Mouse (Mus musculus) thymus, adult 2 months (tissue): ENCODE data around the gene Olfr448. TPM values are rescaled to one million over a fixed set of nuclear protein-coding genes. Genes with fewer than 3 reads are reported as not detected.

Experiments used
- DNase-seq: peaks from one replicate; pipeline ENCODE4 v3.0.0; 2021
- H3K27ac ChIP-seq: fragments of 200-500 bp; 2 replicates; pipeline ENCODE4 v1.5.1; 2012; ENCODE audit warnings: low read length, control low read depth; ENCODE audit not compliant: control insufficient read depth, insufficient read depth
- H3K27me3 ChIP-seq: fragments of 200-500 bp; 2 replicates; pipeline ENCODE4 v1.6.1; 2012; ENCODE audit warnings: mild to moderate bottlenecking, low read length, moderate library complexity, mixed read lengths; ENCODE audit not compliant: control insufficient read depth, insufficient read depth
- H3K36me3 ChIP-seq: fragments of 200-500 bp; 2 replicates; pipeline ENCODE4 v1.6.1; 2012; ENCODE audit warnings: mild to moderate bottlenecking, low read length, moderate library complexity; ENCODE audit not compliant: control insufficient read depth, insufficient read depth
- H3K4me1 ChIP-seq: fragments of 200-500 bp; replicated peaks from 2 replicates; pipeline ENCODE4 v1.6.1; 2012; ENCODE audit warnings: low read length; ENCODE audit not compliant: control insufficient read depth, insufficient read depth
- H3K4me3 ChIP-seq: fragments of 200-500 bp; 2 replicates; pipeline ENCODE4 v1.5.1; 2012; ENCODE audit warnings: mild to moderate bottlenecking, low read length, control low read depth, moderate library complexity; ENCODE audit not compliant: control insufficient read depth, insufficient read depth
- CTCF ChIP-seq: fragments of 200-500 bp; IDR thresholded peaks from 2 replicates; pipeline ENCODE4 v1.5.1; 2012; ENCODE audit warnings: mild to moderate bottlenecking, control low read depth, low read length, moderate library complexity, borderline replicate concordance; ENCODE audit not compliant: control insufficient read depth, poor library complexity, insufficient read depth; ENCODE audit errors: extremely low read depth
- POLR2A ChIP-seq: fragments of 200-500 bp; IDR thresholded peaks from 2 replicates; pipeline ENCODE4 v1.6.1; 2012; ENCODE audit warnings: mild to moderate bottlenecking, low read length, control low read depth, moderate library complexity; ENCODE audit not compliant: control insufficient read depth, poor library complexity, insufficient read depth; ENCODE audit errors: extremely low read depth
- WGBS: fragments of 180-500 bp; shearing (Covaris S2); methylation state at CpG from one replicate; pipeline ENCODE4 v1.1.7; 2018; 5-methylcytosine and 5-hydroxymethylcytosine counted together
- polyA plus RNA-seq: library from polyadenylated mRNA; depleted of rRNA; stranded (reverse); fragments of >200 nt; gene quantifications from 2 replicates; pipeline ENCODE4 v1.2.3, GENCODE M21; 2012; rRNA removed

The Olfr448 gene
- polyA plus RNA-seq, result not detected in 2 replicates

GRCm38 (mm10) chr6:42890141-42890540 lies at the start of gene Olfr448:
Olfr448 (plus strand) TSS chr6:42890441.
- H3K27ac ChIP-seq, result no peak within 1 kb of the TSS
- DNase-seq, result no peak
- no peak within 1 kb of the TSS for H3K4me3 ChIP-seq
- H3K4me1 ChIP-seq, result no peaks in the 10 kb centered on the region
- no peaks in the 10 kb centered on the region for H3K36me3 ChIP-seq
- TF ChIP-seq POLR2A (no peak), CTCF (no peak)
- WGBS, result 97% methylated on average over 1 of the region's 1 CpGs
- H3K27me3 ChIP-seq, result no peaks in the 10 kb centered on the region

DNA sequence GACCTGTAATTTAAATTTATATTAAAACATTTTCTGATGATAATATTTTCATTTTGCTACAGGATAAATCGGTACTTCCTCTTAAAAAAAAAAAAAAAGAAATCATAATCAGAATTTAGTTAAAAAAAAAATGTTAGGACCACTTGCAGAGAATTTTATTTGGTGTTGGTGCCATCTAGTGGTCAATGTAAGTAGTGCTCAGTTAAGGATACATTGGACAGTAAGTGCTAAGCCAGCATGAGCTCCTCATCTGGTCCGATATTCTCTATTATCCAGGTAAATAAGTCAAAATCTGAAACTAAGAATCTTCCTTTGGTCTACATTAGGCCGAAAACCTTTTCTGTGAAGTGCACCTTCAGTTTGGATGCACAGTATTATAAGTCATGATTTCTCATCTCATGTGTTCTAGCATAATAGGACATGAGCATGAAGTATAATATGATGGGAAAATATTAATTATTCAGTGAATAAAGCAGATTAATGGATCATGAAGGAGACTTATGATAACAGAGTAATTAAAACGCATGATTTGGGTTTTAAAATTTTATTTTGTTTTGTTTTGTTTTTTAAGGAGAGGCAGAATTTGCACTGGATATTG lies 29.9 kb upstream of the Olfr448 start:
- Histone ChIP-seq H3K36me3 (no peaks in the 10 kb centered on the region), H3K27ac (no peak overlapping the region), H3K4me1 (no peaks in the 10 kb centered on the region), H3K27me3 (no peaks in the 10 kb centered on the region), H3K4me3 (no peak overlapping the region)
- WGBS, result 17% methylated on average over 4 of the region's 4 CpGs
- TF ChIP-seq POLR2A, result no peak
- TF ChIP-seq CTCF, result no peak
- peak; percentile 7 for DNase-seq

GRCm38 (mm10) chr6:42869695-42870094 lies 20.5 kb upstream of the Olfr448 start:
- no peaks in the 10 kb centered on the region for H3K36me3 ChIP-seq
- 87% methylated on average over 3 of the region's 3 CpGs for WGBS
- H3K4me1 ChIP-seq, result no peaks in the 10 kb centered on the region
- no peak overlapping the region for H3K27ac ChIP-seq
- H3K27me3 ChIP-seq, result no peaks in the 10 kb centered on the region
- no peak for DNase-seq
- no peak for TF ChIP-seq POLR2A
- H3K4me3 ChIP-seq, result no peak overlapping the region

DNA sequence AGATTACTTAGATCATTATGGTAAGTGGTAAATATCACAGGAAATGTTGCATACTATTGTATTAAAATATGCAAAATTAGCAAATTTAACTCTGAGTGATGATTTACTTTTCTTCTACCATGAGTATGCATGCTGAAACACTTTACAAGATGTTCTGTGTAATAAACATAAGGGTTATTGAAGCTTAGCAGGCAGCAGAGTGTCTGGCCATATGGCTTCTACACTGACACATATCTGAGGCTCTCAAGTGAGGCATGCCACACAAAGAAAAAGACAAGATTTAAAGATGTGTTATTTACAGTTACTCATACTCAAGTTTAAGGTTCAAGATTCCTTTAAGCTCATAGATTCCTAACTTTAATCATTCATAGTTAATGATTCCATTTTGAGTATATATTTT lies 13.9 kb upstream of the Olfr448 start:
- no peak overlapping the region for H3K27ac ChIP-seq
- no peaks in the 10 kb centered on the region for H3K4me1 ChIP-seq
- TF ChIP-seq POLR2A (no peak), CTCF (no peak)
- H3K4me3 ChIP-seq, result no peak overlapping the region
- no peak for DNase-seq
- no peaks in the 10 kb centered on the region for H3K27me3 ChIP-seq
- H3K36me3 ChIP-seq, result no peaks in the 10 kb centered on the region

GRCm38 (mm10) chr6:42900345-42900744 lies 10.1 kb downstream of the Olfr448 start:
- 19% methylated on average over 1 of the region's 1 CpGs for WGBS
- H3K36me3 ChIP-seq, result no peaks in the 10 kb centered on the region

GRCm38 (mm10) chr6:42908578-42908977 lies 18.3 kb downstream of the Olfr448 start, which contains the start of gene Olfr447:
Olfr447 (plus strand) TSS chr6:42908878.
- Histone ChIP-seq H3K27me3 (no peaks in the 10 kb centered on the region), H3K4me1 (no peaks in the 10 kb centered on the region), H3K36me3 (no peaks in the 10 kb centered on the region), H3K4me3 (no peak within 1 kb of the TSS), H3K27ac (no peak within 1 kb of the TSS)
- no peak for TF ChIP-seq POLR2A
- no peak for DNase-seq

More at GRCm38 (mm10) chr6:42900345-42900744, 10.1 kb downstream of the Olfr448 start:
- H3K27ac ChIP-seq, result no peak overlapping the region
- H3K4me1 ChIP-seq, result no peaks in the 10 kb centered on the region
- no peak for DNase-seq
- TF ChIP-seq POLR2A (no peak), CTCF (no peak)
- no peaks in the 10 kb centered on the region for H3K27me3 ChIP-seq
- H3K4me3 ChIP-seq, result no peak overlapping the region

GRCm38 (mm10) chr6:42921077-42921476 lies 30.8 kb downstream of the Olfr448 start, which contains the start of gene Olfr446:
Olfr446 (plus strand) TSS chr6:42921377.
- WGBS, result 82% methylated on average over 2 of the region's 2 CpGs
- no peak within 1 kb of the TSS for H3K27ac ChIP-seq
- no peaks in the 10 kb centered on the region for H3K36me3 ChIP-seq
- H3K4me1 ChIP-seq, result no peaks in the 10 kb centered on the region
- no peaks in the 10 kb centered on the region for H3K27me3 ChIP-seq
- no peak for DNase-seq
- TF ChIP-seq POLR2A, result no peak
- TF ChIP-seq CTCF, result no peak
- no peak within 1 kb of the TSS for H3K4me3 ChIP-seq

Other genes starting within 250 kb of the Olfr448 start
- 7.0 and 7.9 TPM in 2 replicates for gene Tcaf2, start 245.2 kb upstream of the Olfr448 start, polyA plus RNA-seq
- 1.9 and 2.5 TPM in 2 replicates for gene Tcaf1, start 180.4 kb upstream of the Olfr448 start, polyA plus RNA-seq
- gene Olfr453, start 151.1 kb upstream of the Olfr448 start, polyA plus RNA-seq, result not detected in 2 replicates
- not detected in 2 replicates for gene Olfr38, start 134.0 kb upstream of the Olfr448 start, polyA plus RNA-seq
- not detected in 2 replicates for gene Olfr452, start 105.3 kb upstream of the Olfr448 start, polyA plus RNA-seq
- not detected in 2 replicates for gene Olfr450, start 78.5 kb upstream of the Olfr448 start, polyA plus RNA-seq
- not detected in 2 replicates for gene Olfr449, start 56.1 kb upstream of the Olfr448 start, polyA plus RNA-seq
- gene Olfr447, start 18.4 kb downstream of the Olfr448 start, polyA plus RNA-seq, result not detected in 2 replicates
- gene Olfr446, start 30.9 kb downstream of the Olfr448 start, polyA plus RNA-seq, result not detected in 2 replicates
- gene Olfr444, start 58.6 kb downstream of the Olfr448 start, polyA plus RNA-seq, result not detected in 2 replicates
- gene Olfr441, start 215.9 kb downstream of the Olfr448 start, polyA plus RNA-seq, result not detected in 2 replicates